ENCODE assay signal across 8 mouse cellular contexts in genomic region chr5:112255426-112255825, GRCm38 (mm10). TPM values are rescaled to one million over a fixed set of nuclear protein-coding genes. Genes with fewer than 3 reads are reported as not detected.
A peak's percentile ranks its signal among the peaks of the same experiment; 100 is the strongest.
DNase-seq lines count a peak whose midpoint lies in the region; ATAC-seq lines count a peak whose summit lies in the region.

Gene Crybb1, plus strand, starts transcription at chr5:112255815.

- H3K4me3 ChIP-seq in heart, embryonic 15.5 days, result no peak within 1 kb of the TSS
- H3K4me3 ChIP-seq in intestine, embryonic 15.5 days (replicated peaks), result no peak within 1 kb of the TSS

- H3K9me3 ChIP-seq in heart, embryonic 15.5 days (replicated peaks), result no peaks in the 10 kb centered on the region
- H3K9me3 ChIP-seq in intestine, embryonic 15.5 days, result no peaks in the 10 kb centered on the region

- H3K4me2 ChIP-seq in heart, embryonic 15.5 days, result no peak within 1 kb of the TSS
- no peak within 1 kb of the TSS for H3K4me2 ChIP-seq in intestine, embryonic 15.5 days (replicated peaks)

- peak; percentile 60; the same call in 1 of the 2 replicates for ATAC-seq in frontal cortex, adult (ENCODE audit: low TSS enrichment)
- ATAC-seq in heart, embryonic 15.5 days (replicated peaks; ENCODE audit: insufficient number of reproducible peaks, insufficient read depth, low FRiP score, low read depth), result 0 out of 2 replicates have a peak, but pooled peaks have one; percentile 27
- no peak for ATAC-seq in granulocyte monocyte progenitor cell, adult 5-6 weeks (replicated peaks; ENCODE audit: poor library complexity, severe bottlenecking)
- no peak for ATAC-seq in intestine, embryonic 15.5 days

- 44% methylated on average over 3 of the region's 3 CpGs for WGBS in heart, embryonic 15.5 days
- 59% methylated on average over 3 of the region's 3 CpGs for WGBS in intestine, embryonic 15.5 days

- H3K27me3 ChIP-seq in heart, embryonic 15.5 days, result peaks cover 22% of the 10 kb centered on the region; the same call in 1 of the 2 replicates
- H3K27me3 ChIP-seq in intestine, embryonic 15.5 days (replicated peaks), result no peaks in the 10 kb centered on the region

- no peak within 1 kb of the TSS for H3K9ac ChIP-seq in heart, embryonic 15.5 days
- no peak within 1 kb of the TSS for H3K9ac ChIP-seq in intestine, embryonic 15.5 days

- peak within 1 kb of the TSS; percentile 66 for H3K27ac ChIP-seq in heart, embryonic 15.5 days
- H3K27ac ChIP-seq in intestine, embryonic 15.5 days, result no peak within 1 kb of the TSS

- no peaks in the 10 kb centered on the region for H3K36me3 ChIP-seq in heart, embryonic 15.5 days
- H3K36me3 ChIP-seq in intestine, embryonic 15.5 days, result no peaks in the 10 kb centered on the region

- H3K4me1 ChIP-seq in heart, embryonic 15.5 days (replicated peaks), result peaks cover 41% of the 10 kb centered on the region
- H3K4me1 ChIP-seq in intestine, embryonic 15.5 days (replicated peaks), result no peaks in the 10 kb centered on the region

- no peak for DNase-seq in frontal cortex, postnatal 25 days (ENCODE audit: low spot score in 2 of 2)
- peak; percentile 48 for DNase-seq in MN1 (ENCODE audit: low spot score)
- peak; percentile 88 to 91 for DNase-seq in cerebellum, postnatal 25 days
- DNase-seq in left cerebral cortex, adult 18-20 months (ENCODE audit: low spot score in 2 of 2), result peak; percentile 43 to 54

RNA-seq across cellular contexts. Expression of gene Crybb1, which starts in this region (rescaled TPM):
- polyA plus RNA-seq in heart, embryonic 15.5 days (2015; fragmentation: Nextera tagmentation; extraction: Ambion mirVana), result 1.6 and 2.1 TPM in 2 replicates
- total RNA-seq in left cerebral cortex, adult 18-20 months (2021), result 1 to 10 TPM; 5.9 to 8.5 TPM
- not detected in 2 replicates for total RNA-seq in granulocyte monocyte progenitor cell, adult 5-6 weeks (2014; fragmentation: Nextera tagmentation)
- total RNA-seq in granulocyte monocyte progenitor cell, adult 5-6 weeks (2017), result not detected in 2 replicates
- polyA plus RNA-seq in intestine, embryonic 15.5 days (2015; fragmentation: Nextera tagmentation; extraction: Ambion mirVana), result 1.9 and 2.4 TPM in 2 replicates

Comparison
In these comparisons a context has a peak if more than half of its experiments do, and no peak if none do; other contexts are left out.
1. RNA of gene Crybb1 (total RNA-seq): 5.9 to 8.5 TPM in left cerebral cortex, adult 18-20 months; not detected in granulocyte monocyte progenitor cell, adult 5-6 weeks; every median in the first group is over 4 times any median in the second.
2. ATAC-seq: peak in frontal cortex, adult (single experiment) and heart, embryonic 15.5 days (single experiment); none in granulocyte monocyte progenitor cell, adult 5-6 weeks (single experiment) and intestine, embryonic 15.5 days (single experiment).
3. DNase-seq: peak in MN1 (single experiment), cerebellum, postnatal 25 days (2 of 2) and left cerebral cortex, adult 18-20 months (2 of 2); none in frontal cortex, postnatal 25 days (0 of 2).